Mouse (Mus musculus): ENCODE measurements around the gene Wfdc12. TPM values are rescaled to one million over a fixed set of nuclear protein-coding genes. Genes with fewer than 3 reads are reported as not detected.
"Not testable (repeated sequence)": the region's sequence is repeated elsewhere in the genome, so short reads cannot be mapped to it uniquely, and the experiment has no call there.

Wfdc12 gene
- polyA plus RNA-seq, 1 experiment from 2014 or later, result 0.26 TPM

- Histone ChIP-seq H3K4me3 (ENCODE audit: low read depth, low read length) (no peak overlapping the region), H3K27ac (ENCODE audit: low read length) (no peak overlapping the region), H3K4me2 (replicated peaks; ENCODE audit: low read depth, low read length) (no peak overlapping the region), H3K4me1 (ENCODE audit: insufficient read depth, low read depth, low read length) (no peaks in the 10 kb centered on the region), H3K27me3 (replicated peaks; ENCODE audit: insufficient read depth, low read length) (no peaks in the 10 kb centered on the region), H3K9me3 (ENCODE audit: low read length) (no peaks in the 10 kb centered on the region), H3K36me3 (ENCODE audit: insufficient read depth, low read length) (no peaks in the 10 kb centered on the region), H3K9ac (replicated peaks; ENCODE audit: low read depth) (no peak overlapping the region)
- ATAC-seq (no peak), DNase-seq (ENCODE audit: low spot score) (no peak)
- WGBS, result 77% methylated on average over 5 of the region's 5 CpGs
- TF ChIP-seq EP300 (IDR thresholded peaks at IDR 0.05) (no peak), CTCF (IDR thresholded peaks at IDR 0.05) (no peak)
These were observed 22.3 kb upstream of the Wfdc12 start for GRCm38 (mm10) chr2:164212711-164213110.

DNA sequence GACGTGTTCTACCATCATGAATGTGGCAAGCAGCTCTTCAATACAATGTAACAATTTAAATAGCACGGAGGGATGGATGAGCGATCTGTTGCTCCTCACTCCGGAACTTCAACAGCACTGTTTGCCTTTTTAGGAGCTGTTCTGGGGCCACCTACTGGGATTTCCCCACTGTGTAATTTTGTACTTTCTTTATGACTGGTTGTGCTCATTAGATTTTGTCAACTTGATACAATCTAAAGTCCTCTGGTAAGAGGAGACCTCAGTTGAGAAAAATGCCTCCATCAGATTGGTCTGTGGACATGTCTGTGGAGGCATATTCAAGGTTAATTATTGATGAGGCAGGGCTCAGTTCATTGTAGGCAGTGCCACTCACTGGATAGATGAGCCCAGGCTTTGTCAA lies 20.5 kb upstream of the Wfdc12 start:
- H3K9ac ChIP-seq (replicated peaks; ENCODE audit: low read depth), result no peak overlapping the region
- no peak for DNase-seq (ENCODE audit: low spot score)
- H3K27ac ChIP-seq (ENCODE audit: low read length), result no peak overlapping the region
- no peaks in the 10 kb centered on the region for H3K9me3 ChIP-seq (ENCODE audit: low read length)
- no peak for ATAC-seq
- no peaks in the 10 kb centered on the region for H3K27me3 ChIP-seq (replicated peaks; ENCODE audit: insufficient read depth, low read length)
- WGBS, result 88% methylated on average over 4 of the region's 4 CpGs
- TF ChIP-seq CTCF (IDR thresholded peaks at IDR 0.05), result no peak
- TF ChIP-seq EP300 (IDR thresholded peaks at IDR 0.05), result no peak
- H3K4me1 ChIP-seq (ENCODE audit: insufficient read depth, low read depth, low read length), result no peaks in the 10 kb centered on the region
- no peak overlapping the region for H3K4me3 ChIP-seq (ENCODE audit: low read depth, low read length)
- no peaks in the 10 kb centered on the region for H3K36me3 ChIP-seq (ENCODE audit: insufficient read depth, low read length)
- no peak overlapping the region for H3K4me2 ChIP-seq (replicated peaks; ENCODE audit: low read depth, low read length)

DNA sequence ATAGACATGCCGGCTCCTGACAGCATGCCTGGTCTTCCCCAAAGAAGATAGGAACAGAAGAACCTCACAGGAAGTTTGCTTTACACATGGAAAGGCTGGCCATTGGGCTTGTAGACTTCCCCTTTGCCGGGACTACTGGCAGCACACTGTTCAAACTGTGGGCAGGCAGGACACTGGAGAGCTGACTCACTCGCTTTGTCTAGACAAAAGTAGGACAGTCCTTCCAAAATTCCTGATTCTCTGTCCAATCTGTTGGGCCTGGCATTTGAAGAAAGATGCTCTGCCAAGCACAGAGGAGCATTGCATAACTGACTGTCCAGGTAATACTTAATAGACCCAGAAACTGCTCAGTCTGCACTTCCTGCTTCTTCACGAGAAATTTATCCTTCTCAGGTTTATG lies 16.3 kb upstream of the Wfdc12 start:
- ATAC-seq (no peak), DNase-seq (ENCODE audit: low spot score) (no peak)
- TF ChIP-seq EP300 (IDR thresholded peaks at IDR 0.05), result no peak
- no peak for TF ChIP-seq CTCF (IDR thresholded peaks at IDR 0.05)
- 51% methylated on average over 4 of the region's 4 CpGs for WGBS
- Histone ChIP-seq H3K27ac (ENCODE audit: low read length) (no peak overlapping the region), H3K27me3 (replicated peaks; ENCODE audit: insufficient read depth, low read length) (no peaks in the 10 kb centered on the region), H3K36me3 (ENCODE audit: insufficient read depth, low read length) (no peaks in the 10 kb centered on the region), H3K9ac (replicated peaks; ENCODE audit: low read depth) (no peak overlapping the region), H3K4me1 (ENCODE audit: insufficient read depth, low read depth, low read length) (no peaks in the 10 kb centered on the region), H3K9me3 (ENCODE audit: low read length) (no peaks in the 10 kb centered on the region), H3K4me3 (ENCODE audit: low read depth, low read length) (no peak overlapping the region), H3K4me2 (replicated peaks; ENCODE audit: low read depth, low read length) (no peak overlapping the region)

GRCm38 (mm10) chr2:164206011-164206410 lies 15.6 kb upstream of the Wfdc12 start:
- H3K4me2 ChIP-seq (replicated peaks; ENCODE audit: low read depth, low read length); DNase-seq (ENCODE audit: low spot score); ATAC-seq; H3K9ac ChIP-seq (replicated peaks; ENCODE audit: low read depth); H3K4me3 ChIP-seq (ENCODE audit: low read depth, low read length); H3K4me1 ChIP-seq (ENCODE audit: insufficient read depth, low read depth, low read length); H3K27me3 ChIP-seq (replicated peaks; ENCODE audit: insufficient read depth, low read length); H3K36me3 ChIP-seq (ENCODE audit: insufficient read depth, low read length); H3K27ac ChIP-seq (ENCODE audit: low read length); H3K9me3 ChIP-seq (ENCODE audit: low read length): not testable (repeated sequence)
- WGBS, result 83% methylated on average over 10 of the region's 10 CpGs

GRCm38 (mm10) chr2:164199626-164200327 lies 9.4 kb upstream of the Wfdc12 start, which contains the start of gene Wfdc15a:
Wfdc15a (minus strand) TSS chr2:164200130.
- ATAC-seq, result no peak
- Histone ChIP-seq H3K9ac (replicated peaks; ENCODE audit: low read depth) (no peak within 1 kb of the TSS), H3K27ac (ENCODE audit: low read length) (no peak within 1 kb of the TSS), H3K4me3 (ENCODE audit: low read depth, low read length) (no peak within 1 kb of the TSS), H3K27me3 (replicated peaks; ENCODE audit: insufficient read depth, low read length) (no peaks in the 10 kb centered on the region), H3K9me3 (ENCODE audit: low read length) (no peaks in the 10 kb centered on the region), H3K36me3 (ENCODE audit: insufficient read depth, low read length) (no peaks in the 10 kb centered on the region), H3K4me1 (ENCODE audit: insufficient read depth, low read depth, low read length) (no peaks in the 10 kb centered on the region), H3K4me2 (replicated peaks; ENCODE audit: low read depth, low read length) (no peak within 1 kb of the TSS)
- 74% methylated on average over 20 of the region's 20 CpGs for WGBS
- no peak for DNase-seq (ENCODE audit: low spot score)
- TF ChIP-seq CTCF (IDR thresholded peaks at IDR 0.05) (no peak), EP300 (IDR thresholded peaks at IDR 0.05) (no peak)

DNA sequence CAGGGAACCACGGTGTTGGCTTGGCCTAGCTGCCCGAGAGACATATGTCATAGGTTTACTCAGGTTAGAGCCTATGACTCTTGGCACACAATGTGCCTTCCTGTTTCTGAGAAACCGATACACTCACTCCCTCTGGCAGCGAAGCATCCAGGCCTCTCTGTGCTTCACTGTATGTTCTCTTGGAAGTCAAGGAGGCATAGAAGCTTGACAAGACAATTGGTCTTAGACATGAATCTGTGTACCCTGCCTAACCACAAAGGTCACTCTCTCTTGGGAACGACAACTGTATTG lies 6.2 kb upstream of the Wfdc12 start:
- TF ChIP-seq EP300 (IDR thresholded peaks at IDR 0.05) (no peak), CTCF (IDR thresholded peaks at IDR 0.05) (no peak)
- ATAC-seq (no peak), DNase-seq (ENCODE audit: low spot score) (no peak)
- no peaks in the 10 kb centered on the region for H3K9me3 ChIP-seq (ENCODE audit: low read length)
- no peak overlapping the region for H3K4me2 ChIP-seq (replicated peaks; ENCODE audit: low read depth, low read length)
- H3K27ac ChIP-seq (ENCODE audit: low read length), result no peak overlapping the region
- no peak overlapping the region for H3K9ac ChIP-seq (replicated peaks; ENCODE audit: low read depth)
- no peaks in the 10 kb centered on the region for H3K4me1 ChIP-seq (ENCODE audit: insufficient read depth, low read depth, low read length)
- WGBS, result 62% methylated on average over 5 of the region's 5 CpGs
- H3K36me3 ChIP-seq (ENCODE audit: insufficient read depth, low read length), result no peaks in the 10 kb centered on the region
- H3K4me3 ChIP-seq (ENCODE audit: low read depth, low read length), result no peak overlapping the region
- H3K27me3 ChIP-seq (replicated peaks; ENCODE audit: insufficient read depth, low read length), result no peaks in the 10 kb centered on the region
